Mouse (Mus musculus) kidney, postnatal 25 days (tissue): ENCODE measurements around the gene Syap1.
"Not testable (repeated sequence)": the region's sequence is repeated elsewhere in the genome, so short reads cannot be mapped to it uniquely, and the experiment has no call there.

ENCODE experiments used
- DNase-seq, 2 experiments: peaks; one replicate each; pipeline ENCODE4 v3.0.0; 2021; ENCODE audit warnings: mixed read lengths in 2 of 2

Gene Syap1

DNA sequence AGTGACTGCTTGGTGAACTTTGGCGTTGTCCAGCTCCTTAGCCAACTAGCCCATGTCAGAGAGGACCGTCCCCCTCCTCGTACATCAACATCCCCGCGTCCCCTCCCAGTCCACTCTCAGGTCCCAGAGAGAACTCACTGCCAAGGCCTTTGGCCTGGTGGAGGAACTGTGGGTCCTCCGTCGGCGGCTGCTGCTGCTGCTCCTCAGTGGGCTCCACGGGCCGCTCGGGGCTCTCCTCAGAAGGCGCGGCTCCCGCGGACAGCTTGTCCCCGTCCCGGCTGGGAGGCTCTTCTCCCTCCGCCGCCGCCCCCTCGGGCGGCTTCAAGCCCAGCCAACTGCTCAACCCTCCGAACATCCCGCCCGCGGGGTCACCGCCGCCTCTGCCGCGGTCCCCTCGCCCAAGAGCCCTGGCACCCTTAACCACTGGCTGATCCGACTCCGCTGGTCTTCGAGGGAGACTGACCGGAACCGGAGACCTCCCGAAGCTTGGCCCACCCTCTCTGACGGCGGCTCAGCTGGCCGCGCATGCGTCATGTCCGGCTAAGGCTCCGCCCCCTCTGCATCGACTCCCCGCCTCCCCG is at the start of gene Syap1:
Syap1 (minus strand) TSS at position 517 of the 581 bp plus-strand sequence.
- peak; percentile 92 to 93 for DNase-seq

GRCm38 (mm10) chrX:162931467-162931866 is 43.2 kb upstream of the Syap1 start:
- DNase-seq, result no peak

DNA sequence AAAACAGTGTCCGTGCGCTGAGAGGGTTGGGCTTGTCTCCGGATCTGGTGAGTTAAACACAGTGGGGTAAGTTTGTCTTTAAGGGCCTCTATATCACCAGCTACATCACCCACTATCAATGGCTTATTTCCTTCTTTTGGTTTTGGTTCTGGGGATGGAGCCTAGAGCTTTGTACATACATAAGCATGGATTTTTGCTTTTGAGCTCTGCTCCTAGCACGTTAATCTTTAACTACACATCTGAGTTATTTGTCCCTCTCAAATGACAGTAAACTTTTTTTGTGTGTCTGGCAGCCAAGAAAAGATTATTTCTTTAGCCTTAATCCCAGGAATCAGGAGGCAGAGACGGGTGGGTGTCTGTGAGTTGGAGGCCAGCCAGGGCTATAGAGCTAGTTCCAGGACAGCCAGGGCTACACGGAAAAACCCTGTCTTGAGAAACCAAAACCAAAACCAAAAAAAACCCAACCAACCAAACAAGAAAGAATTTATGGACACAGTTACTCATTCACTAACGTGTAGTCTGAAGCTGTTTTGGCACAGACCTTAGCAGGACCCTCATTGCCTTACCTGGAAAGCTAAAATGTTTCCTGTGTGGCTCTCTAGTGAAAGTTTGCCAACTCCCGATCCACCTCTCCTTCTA is 33.4 kb upstream of the Syap1 start:
- peak in 1 of 2 experiments; percentile 27 for DNase-seq

DNA sequence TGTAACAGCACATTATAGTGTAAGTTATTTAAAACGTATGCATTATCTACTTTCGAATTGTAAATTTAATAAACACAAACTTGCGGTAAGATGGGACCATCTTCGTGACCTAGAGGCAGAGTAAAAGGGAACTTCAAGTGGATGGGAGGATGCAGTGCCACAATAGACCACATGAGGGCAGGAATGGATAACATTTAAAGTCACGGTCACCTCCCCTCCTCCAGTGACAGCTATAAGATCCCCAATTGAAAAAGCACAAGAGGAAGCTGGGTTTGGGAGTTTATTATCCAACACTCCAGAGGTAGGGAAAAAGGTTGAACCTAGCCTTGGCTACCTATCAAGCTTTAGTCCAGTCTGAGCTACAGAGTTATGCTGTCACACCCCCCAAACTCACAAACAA is 27.4 kb upstream of the Syap1 start:
- DNase-seq, result peak; percentile 49 to 75

DNA sequence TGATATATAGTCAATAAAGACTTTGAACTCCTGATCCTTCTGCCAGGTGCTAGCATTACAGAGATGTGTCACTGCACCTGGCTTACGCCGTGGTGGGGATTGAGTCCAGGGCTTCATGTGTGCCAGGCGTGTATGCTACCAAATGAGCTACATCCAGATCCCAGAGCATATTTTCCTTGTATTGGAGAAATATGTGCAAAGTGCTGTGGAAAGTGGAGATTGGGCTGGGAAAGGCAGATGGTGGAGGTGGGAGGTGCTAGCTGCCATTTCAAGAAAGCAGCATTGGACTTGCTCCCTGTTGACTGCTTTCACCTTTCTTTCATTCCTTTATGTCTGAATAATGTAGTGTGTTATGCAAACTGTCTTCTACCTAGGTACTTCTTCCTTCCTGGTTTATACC is 25.4 kb upstream of the Syap1 start:
- no peak for DNase-seq

DNA sequence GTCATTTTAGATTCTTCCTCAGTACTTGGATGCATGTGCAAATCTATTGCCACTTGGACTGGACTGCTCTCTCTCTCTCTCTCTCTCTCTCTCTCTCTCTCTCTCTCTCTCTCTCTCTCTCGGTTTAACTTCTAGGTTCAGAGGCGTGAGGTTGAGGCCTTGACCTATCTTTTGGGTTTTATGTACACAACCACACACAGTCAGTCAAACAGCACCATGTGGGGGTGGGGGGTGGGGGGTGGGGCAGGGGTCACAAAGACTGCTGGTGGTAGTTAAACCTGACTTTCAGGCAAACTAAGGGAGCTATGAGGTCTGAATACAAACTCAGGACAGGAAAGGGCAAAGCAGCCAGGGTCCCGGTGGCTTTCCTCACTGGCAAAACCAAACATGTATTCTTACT is 19.3 kb upstream of the Syap1 start:
- no peak for DNase-seq

- DNase-seq, result peak; percentile 58 to 79
Measured at GRCm38 (mm10) chrX:162902040-162902734, 13.9 kb upstream of the Syap1 start.

- peak; percentile 54 to 75 for DNase-seq
Measured at GRCm38 (mm10) chrX:162901371-162902039, 13.3 kb upstream of the Syap1 start.

DNA sequence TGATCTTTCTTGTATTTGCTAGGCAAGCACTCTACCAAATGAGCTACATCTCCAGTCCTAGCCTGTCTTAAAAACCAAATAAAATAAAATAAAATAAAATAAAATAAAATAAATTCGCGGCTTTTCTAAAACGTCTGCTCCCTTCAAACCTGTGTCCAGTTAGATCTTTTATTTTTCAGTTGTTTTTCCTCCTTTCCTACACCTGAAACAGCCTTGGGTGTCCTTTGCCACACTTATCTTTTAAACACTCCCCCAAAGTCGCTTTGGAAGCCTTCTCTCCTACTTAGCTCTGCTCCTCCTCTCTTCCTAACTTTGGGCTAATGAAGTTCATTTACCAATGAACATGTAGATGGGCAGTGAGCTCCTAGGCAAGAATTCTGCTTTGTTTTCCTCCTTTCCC is 12.7 kb upstream of the Syap1 start, which contains the start of gene Ctps2:
Ctps2 (plus strand) TSS at position 301 of the 400 bp plus-strand sequence.
- DNase-seq, result no peak

- peak in 1 of 2 experiments; percentile 4 for DNase-seq
Measured at GRCm38 (mm10) chrX:162888575-162889223, 452 bp upstream of the Syap1 start.

GRCm38 (mm10) chrX:162878236-162878635 is 10.0 kb downstream of the Syap1 start:
- no peak for DNase-seq

GRCm38 (mm10) chrX:162873761-162874160 is 14.5 kb downstream of the Syap1 start:
- no peak for DNase-seq

DNA sequence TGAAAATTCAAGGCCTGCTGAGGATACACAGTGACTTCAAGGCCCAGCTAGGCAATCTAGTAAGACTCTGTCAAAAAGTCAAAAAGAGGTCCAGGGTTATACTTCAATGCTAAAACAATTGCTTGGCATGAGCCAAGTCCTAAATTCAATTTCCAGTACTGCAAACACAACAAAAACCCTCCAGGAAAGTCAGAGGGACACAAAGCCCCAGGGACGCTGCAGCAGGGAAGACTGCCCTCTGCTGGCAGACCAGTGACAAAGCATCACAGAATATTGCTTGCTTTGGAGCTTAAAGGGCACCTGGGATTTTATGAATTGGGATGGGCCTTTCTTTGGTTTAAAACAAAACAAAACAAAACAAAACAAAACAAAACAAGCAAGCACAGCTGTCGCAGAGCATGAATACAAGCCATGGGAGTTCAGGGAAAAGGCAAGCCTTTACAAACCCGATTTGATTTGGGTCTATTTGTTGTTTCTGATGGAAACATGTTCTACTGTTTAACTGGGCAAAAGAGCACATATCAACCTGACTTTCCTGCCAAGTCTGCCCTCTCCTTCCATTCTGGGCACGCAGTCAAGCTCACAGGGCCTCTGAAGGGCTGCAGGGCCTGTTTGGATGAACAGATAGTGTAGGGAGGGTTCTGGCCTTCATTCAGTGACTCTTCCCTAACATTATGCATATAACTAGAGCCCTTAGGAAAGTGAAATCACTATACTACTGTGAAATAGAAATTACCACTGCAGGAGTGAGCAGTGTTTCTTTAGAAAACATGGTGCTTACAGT is 16.3 kb downstream of the Syap1 start:
- no peak for DNase-seq

GRCm38 (mm10) chrX:162868294-162868965 is 19.8 kb downstream of the Syap1 start:
- DNase-seq, result no peak

DNA sequence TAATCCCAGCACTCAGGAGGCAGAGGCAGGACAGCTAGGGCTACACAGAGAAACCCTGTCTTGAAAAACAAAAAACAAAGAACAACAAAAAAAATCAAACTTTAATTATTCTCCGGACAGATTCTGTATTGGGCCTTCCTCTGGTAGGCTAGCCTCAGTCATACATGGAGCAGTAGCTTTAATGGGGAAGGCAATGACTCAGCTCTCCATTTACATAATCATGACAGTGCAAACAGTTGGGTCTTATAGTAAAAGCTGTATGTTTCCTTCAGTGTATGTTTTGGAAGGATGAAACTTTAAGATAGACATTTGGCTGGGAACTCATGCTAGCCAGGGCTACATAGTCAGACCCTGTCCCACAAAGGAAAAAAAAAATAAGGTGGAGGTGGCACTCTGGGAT is 39.6 kb downstream of the Syap1 start:
- DNase-seq, result no peak

- no peak for DNase-seq
Measured at GRCm38 (mm10) chrX:162845531-162845930, 42.7 kb downstream of the Syap1 start.

GRCm38 (mm10) chrX:162844447-162845100 is 43.7 kb downstream of the Syap1 start:
- peak; percentile 31 to 62 for DNase-seq

DNA sequence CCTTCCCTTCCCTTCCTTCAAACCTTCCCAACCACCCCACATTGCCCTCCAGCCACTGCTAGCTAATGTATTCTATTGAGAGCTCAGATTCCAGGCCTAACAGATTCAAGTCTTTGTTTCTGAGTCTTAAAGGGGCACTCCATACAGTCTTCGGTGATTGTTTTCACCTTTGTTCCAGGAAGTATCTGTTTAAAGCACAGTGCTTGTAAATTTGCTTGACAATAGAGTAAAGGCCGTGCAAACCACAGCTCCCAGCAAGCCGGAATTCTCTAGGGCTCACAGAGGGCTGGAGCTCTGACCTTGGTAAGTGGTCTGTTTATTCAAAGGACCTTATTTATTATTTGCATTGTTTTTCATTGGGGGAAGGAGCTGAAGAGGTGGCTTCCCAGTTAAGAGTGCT is 56.1 kb downstream of the Syap1 start:
- no peak for DNase-seq

DNA sequence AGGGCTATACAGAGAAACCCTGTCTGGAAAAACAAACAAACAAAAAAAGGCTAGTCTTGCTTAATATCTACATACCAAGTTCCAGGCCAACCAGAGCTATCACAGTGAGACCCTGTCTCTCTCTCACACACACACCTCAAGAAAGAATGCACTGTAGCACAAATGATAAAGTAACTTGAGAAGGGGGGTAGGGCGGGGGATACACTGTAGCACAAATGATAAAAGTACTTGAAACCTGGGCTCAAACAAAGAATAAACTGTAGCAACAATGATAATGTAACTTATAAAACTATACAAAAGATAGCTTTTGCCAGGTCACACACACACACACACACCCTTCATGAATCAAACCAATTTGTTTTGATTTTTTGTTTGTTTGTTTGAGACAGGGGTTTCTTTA is 56.7 kb downstream of the Syap1 start:
- DNase-seq, result no peak

DNA sequence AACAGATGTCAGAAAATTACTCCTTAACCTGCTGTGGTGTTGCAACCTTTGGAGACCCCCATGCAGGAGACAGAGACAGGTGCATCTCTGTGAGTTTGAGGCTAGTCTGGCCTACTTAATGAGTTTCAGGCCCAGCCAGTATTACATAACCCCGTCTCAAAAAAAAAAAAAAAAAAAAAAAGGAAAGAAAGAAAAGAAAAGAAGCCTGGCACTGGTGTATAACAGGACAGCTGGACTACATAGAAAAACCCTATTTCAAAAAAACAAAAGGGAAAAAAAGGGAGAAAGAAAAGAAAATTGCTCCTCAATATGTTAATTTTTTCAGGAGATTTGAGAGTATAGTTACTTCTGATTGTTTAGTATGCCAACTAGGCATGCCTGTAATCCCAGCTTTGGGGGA is 57.2 kb downstream of the Syap1 start:
- no peak for DNase-seq

DNA sequence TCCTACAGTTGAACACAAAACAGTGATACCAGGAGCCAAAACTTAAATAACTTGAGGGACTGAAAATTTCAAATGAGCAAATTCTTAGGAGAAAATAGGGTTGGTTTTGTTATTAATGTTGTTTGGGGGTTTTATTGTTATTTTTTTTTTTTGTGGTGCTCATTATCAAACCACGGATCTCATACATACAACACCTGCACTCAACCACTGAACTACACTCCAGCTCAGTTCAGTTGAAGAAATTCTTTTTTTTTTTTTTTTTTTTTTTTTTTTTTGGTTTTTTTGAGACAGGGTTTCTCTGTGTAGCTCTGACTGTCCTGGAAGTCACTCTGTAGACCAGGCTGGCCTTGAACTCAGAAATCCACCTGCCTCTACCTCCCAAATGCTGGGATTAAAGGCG is 57.9 kb downstream of the Syap1 start:
- not testable (repeated sequence) for DNase-seq
